Mouse (Mus musculus): ENCODE results near the gene Rpl13a. TPM values are rescaled to one million over a fixed set of nuclear protein-coding genes. Genes with fewer than 3 reads are reported as not detected.
A peak's percentile ranks its signal among the peaks of the same experiment; 100 is the strongest.
"Not testable (repeated sequence)": the region's sequence is repeated elsewhere in the genome, so short reads cannot be mapped to it uniquely, and the experiment has no call there.

The Rpl13a gene
- polyA plus RNA-seq, 2 experiments from 2014 or later = 5,632 to 7,602 TPM

DNA sequence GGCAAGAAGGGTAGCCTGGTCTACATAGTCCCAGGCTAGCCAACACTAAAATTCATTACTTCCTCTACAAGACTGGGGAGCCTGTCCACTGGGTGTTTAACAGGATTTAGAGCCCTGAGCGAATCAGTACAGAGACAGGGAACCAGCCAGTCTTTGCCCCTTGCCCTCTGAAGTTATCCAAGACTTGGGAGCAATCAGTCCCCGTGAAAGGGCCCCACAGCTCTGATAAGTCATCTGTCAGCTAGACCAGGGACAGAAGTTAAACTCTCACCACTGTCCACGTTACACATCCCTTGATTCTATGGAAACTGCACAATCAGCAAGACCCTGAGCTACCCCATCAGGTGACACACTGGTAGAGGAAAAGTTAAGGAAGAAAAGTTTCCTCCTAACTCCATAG is 16.0 kb downstream of the Rpl13a start:
- no peak for ATAC-seq

DNA sequence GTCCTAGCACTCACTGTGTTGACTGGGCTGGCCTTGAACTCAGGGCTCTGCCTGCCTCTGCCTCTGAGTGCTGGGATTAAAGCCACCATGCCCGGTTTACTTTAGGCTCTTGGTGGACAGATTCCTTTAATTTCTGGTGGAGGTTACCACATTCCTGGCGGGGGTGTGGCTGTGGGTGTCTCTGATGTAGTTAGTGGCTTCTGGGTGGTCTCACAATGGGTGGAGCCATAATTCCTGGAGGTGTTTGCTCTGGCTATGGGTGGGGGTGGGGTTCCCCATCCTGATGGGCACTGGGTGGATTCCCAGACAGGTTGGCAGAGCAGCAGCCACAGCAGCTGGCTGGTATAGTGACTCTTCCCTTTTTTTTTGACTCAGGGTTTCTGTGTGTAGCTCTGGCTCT is 16.6 kb downstream of the Rpl13a start:
- no peak for ATAC-seq

- not testable (repeated sequence) for ATAC-seq
Measured at GRCm38 (mm10) chr7:45110089-45110488, 18.5 kb downstream of the Rpl13a start.

- ATAC-seq = no peak
Measured at GRCm38 (mm10) chr7:45107052-45107645, 21.4 kb downstream of the Rpl13a start.

GRCm38 (mm10) chr7:45106441-45106840 is 22.1 kb downstream of the Rpl13a start:
- no peak for ATAC-seq

DNA sequence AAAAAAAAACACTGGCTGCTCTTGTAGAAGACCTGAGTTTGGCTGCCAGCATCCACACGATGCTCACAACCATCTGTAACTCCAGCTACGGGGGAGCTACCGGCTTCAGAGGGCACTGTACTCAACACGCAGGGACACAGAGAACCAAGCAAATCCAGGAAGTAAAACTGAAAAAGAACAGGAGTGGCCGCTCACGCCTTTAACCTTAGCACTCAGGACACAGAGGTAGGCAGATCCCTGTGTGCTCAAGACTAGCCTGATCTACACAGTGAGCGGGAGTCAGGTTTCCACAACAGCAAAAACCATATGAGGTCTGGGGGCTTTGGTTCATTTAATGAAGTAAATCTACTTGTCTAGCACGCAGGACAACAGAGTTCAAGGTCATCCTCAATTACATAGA is 23.1 kb downstream of the Rpl13a start:
- ATAC-seq = no peak

DNA sequence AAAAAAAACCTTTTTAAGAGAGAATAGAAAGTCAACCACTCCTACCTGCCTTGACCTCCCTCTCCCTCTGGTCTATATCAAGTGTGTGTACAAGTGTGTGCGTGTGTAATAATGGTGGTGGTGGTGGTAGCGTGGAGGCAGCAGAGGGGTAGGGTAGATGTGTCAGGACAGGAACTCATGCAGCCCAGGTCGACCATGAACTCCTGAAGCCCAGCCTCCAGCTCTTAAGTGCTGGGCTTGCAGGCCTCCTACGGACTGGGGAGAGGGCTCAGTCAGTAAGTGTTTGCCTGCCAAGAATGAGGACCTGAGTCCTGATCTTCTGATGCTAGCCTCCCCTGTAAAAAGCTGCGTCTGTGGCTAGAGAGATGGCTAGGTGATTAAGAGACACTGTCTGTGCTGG is 23.6 kb downstream of the Rpl13a start:
- no peak for ATAC-seq

GRCm38 (mm10) chr7:45103652-45104180 is 24.8 kb downstream of the Rpl13a start, which contains the start of gene Fcgrt:
Gene Fcgrt (minus strand): TSS chr7:45103851.
- ATAC-seq = no peak

DNA sequence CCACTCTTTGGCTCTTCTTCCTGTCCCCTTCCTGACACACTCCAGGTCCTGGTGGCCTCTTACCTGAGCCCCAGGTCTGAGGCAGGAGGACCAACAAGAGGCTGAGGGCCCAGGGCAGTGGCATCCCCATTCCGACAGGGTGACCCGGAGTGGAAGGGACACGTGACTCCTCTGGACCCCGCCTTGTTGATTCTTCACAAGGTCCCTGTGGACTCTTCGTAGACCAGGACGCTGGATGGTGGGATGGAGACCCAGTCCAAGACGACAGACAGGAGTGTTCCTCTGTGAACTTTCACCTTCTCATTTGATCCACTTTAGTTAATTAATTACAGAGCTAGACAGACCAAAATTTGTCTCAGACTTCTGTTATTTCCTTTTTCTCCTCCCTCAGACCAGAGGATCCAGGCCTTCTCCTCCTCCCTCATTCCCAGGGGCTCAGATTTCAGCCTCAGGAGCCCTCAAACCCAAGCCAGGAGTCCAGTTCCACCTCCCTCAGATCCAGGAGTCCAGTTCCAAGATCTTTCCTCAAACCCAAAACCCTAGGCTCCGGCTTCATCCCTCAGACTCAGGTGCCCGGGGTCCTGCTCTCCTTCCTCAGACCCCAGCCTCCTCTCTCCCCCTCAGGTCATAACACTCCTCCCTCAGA is 25.5 kb downstream of the Rpl13a start:
- ATAC-seq = no peak

- no peak for ATAC-seq
Measured at GRCm38 (mm10) chr7:45102441-45102840, 26.1 kb downstream of the Rpl13a start.

DNA sequence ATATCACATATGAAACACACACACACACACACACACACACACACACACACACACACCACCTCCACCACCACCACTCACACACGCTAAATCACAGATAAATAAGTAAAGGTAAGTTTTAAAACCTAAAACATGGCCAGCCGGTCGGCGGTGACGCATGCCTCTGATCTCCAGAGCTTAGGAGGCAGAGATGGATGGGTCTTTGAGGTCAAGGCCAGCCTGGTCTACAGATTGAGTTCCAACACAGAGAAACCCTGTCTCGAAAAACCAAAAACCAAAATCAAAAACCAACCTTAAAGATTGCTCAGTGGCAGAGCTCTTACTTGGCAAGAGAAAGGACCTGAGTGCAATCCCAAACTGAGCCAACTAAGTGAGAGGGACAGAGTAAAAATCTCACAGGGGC is 28.5 kb downstream of the Rpl13a start:
- no peak for ATAC-seq

DNA sequence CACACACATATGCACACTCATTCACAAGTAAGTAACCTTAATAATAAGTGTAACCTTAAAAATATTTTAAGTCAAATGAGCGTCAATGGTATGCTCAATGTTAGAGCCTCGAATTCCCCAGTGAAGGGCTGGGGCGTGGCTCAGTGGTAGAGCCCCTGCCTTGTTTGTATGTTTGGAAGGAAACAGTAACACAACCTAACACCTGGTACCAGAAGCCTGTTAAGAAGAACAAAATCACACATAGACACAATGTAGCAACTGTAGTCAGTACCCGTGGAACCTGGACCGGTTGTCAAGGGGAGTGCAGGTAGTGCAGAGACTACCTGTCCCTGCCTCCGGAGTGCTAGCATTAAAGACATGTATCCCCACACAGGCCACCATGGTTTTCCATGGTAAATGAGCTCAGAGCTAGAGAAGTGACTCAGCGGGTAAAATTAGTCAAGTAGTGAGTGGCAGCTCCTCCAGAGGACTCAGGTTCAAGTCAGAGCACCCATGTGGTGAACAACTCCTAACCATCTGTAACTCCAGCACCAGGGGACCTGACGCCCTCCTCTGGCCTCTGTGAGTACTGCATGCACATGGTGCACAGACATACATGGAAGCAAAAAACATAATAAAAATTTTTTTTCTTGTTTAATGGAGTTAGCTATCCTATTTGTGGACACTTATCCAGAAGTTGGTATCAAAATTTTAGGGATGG is 29.9 kb downstream of the Rpl13a start:
- ATAC-seq = no peak

- ATAC-seq = no peak
Measured at GRCm38 (mm10) chr7:45097479-45097878, 31.1 kb downstream of the Rpl13a start.

DNA sequence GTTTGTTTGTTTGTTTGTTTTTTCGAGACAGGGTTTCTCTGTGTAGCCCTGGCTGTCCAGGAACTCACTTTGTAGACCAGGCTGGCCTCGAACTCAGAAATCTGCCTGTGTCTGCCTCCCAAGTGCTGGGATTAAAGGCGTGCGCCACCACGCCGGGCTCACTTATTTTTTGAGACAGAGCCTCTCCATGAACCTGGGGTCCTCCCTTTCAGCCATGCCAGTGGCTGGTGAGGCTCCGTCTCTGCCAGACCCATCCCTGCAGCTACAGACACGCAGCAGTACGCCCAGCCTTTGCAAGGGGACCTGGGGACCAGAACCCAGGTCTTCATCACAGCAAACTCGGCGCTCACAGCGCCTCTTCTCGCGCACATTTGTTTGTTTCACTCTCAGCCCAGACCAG is 32.6 kb downstream of the Rpl13a start:
- not testable (repeated sequence) for ATAC-seq

- no peak for ATAC-seq
Measured at GRCm38 (mm10) chr7:45095367-45095766, 33.2 kb downstream of the Rpl13a start.

- ATAC-seq = no peak
Measured at GRCm38 (mm10) chr7:45094121-45094520, 34.4 kb downstream of the Rpl13a start.

DNA sequence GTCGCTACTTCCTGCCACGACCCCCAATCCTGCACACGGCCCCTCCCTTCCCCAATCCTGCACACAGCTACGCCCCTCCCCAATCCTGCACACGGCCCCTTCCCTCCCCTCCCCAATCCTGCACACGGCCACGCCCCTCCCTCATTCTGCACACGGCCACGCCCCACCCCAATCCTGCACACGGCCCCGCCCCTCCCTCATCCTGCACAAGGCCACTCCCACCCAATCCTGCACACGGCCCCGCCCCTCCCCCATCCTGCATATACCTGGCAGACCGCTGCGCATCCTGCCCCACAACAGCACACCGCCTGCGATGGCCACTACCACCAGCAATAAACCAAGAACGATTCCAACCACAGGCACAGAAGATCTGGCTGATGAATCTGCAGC is 35.0 kb downstream of the Rpl13a start:
- ATAC-seq = peak; percentile 67

DNA sequence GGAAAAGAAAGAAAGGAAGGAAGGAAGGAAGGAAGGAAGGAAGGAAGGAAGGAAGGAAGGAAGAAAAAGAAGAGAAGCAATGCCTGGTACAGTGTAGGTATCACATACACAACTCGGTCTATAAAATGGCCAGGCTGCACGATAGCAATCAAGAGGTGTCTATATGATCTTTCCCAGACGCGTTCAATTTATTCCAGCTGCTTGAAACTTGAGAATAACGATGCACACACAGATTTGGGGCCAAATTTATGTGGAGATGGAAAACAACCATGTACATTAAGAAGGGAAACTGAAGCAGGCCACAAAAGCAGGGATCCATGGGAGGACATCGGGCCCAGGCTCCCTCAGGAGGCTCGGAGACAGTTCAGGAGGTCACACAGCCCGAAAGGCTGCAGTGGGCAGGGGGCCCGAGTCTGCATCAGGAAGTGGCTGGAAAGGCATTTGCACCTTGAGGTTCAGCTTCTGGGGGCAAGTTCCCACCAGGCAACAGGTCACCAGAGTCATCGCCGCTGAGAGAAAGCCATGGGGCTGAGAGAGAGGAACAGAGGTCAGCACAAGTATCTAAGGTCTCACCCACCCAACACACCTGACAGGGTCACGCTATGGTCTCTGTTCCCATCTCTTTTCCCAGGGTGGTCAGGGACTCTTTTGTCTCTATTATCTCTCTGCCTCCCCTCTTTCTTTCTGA is 35.6 kb downstream of the Rpl13a start:
- ATAC-seq = no peak

DNA sequence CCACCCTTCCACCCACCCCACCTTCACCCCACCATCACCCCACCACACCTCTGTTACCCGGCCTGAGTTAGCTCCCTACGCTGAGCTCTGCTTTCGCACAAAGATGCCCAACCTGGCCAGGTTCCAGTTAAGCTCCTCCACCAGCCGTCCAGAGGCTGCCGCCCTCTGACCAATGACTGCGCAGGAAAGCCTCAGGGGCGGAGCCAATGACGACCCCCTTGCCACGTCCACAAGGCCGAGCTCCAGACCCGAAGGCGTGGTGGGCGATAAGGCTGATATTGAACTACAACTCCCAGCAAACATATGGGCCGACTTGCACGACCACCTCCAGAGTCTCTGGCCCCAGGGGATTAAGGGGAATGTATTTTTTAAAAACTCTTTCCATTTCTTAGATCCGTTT is 36.5 kb downstream of the Rpl13a start, which contains the start of gene Rcn3:
TSS of gene Rcn3 (minus strand) at position 174 of the 400 bp plus-strand sequence.
- no peak for ATAC-seq

- no peak for ATAC-seq
Measured at GRCm38 (mm10) chr7:45091001-45091990, 37.3 kb downstream of the Rpl13a start.

DNA sequence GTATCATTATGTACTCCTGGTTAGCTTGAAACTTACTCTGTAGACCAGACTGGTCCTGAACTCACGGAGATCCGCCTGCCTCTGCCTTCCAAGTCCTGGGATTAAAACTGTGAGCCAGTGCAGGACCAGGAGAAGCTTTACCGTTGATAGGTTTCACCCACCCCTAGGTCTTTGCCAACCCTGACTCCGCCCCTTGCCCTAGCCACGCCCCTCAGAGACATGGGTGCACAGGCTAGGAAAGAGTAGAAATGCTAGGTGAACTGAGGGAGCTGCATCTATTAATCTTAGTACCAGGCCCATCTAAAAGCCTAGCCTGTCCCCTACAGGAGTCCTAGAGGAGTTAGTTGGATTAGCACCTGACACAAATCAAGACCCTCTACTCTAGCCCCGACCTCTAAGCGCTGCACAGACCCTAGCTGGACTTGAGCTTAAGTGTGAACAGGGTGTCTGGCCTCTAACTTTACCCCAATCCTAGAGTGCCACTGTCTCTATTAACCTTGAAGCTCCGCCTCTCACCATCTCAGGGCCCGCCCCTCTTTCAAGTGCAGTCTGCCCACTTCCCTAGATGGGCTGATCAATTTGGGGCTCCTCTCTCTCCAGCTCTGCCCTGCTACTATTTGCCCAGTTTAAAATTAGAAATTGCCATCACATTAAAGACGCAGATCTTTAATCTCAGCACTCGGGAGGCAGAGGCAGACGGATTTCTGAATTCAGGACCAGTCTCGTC is 38.1 kb downstream of the Rpl13a start:
- ATAC-seq = peak; percentile 59

All from CD4-positive, CD25-positive, alpha-beta regulatory T cell, adult 4 months (primary cell).